Mouse (Mus musculus): ENCODE measurements around the gene Ccn2. TPM values are rescaled to one million over a fixed set of nuclear protein-coding genes. Genes with fewer than 3 reads are reported as not detected.

Gene Ccn2
- 21.3 and 29.5 TPM in 2 replicates for polyA plus RNA-seq (2014; fragmentation: Nextera tagmentation; extraction: Ambion mirVana)

DNA sequence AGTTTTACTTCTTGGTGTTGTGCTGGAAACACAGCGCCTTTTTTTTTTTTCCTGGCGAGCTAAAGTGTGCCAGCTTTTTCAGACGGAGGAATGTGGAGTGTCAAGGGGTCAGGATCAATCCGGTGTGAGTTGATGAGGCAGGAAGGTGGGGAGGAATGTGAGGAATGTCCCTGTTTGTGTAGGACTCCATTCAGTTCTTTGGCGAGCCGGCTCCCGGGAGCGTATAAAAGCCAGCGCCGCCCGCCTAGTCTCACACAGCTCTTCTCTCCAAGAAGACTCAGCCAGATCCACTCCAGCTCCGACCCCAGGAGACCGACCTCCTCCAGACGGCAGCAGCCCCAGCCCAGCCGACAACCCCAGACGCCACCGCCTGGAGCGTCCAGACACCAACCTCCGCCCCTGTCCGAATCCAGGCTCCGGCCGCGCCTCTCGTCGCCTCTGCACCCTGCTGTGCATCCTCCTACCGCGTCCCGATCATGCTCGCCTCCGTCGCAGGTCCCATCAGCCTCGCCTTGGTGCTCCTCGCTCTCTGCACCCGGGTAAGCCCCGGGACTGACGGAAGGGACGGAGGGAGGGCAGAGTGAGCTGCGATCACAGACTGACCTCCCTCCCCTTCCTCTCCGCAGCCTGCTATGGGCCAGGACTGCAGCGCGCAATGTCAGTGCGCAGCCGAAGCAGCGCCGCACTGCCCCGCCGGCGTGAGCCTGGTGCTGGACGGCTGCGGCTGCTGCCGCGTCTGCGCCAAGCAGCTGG is at the start of gene Ccn2:
Ccn2 (plus strand) TSS at position 193 of the 753 bp plus-strand sequence.
- H3K4me1 ChIP-seq (ENCODE audit: control insufficient read depth in 2 of 2, insufficient read depth in 2 of 2, low read length in 2 of 2), result peaks cover 13 to 32% of the 10 kb centered on the region in 2 experiments

DNA sequence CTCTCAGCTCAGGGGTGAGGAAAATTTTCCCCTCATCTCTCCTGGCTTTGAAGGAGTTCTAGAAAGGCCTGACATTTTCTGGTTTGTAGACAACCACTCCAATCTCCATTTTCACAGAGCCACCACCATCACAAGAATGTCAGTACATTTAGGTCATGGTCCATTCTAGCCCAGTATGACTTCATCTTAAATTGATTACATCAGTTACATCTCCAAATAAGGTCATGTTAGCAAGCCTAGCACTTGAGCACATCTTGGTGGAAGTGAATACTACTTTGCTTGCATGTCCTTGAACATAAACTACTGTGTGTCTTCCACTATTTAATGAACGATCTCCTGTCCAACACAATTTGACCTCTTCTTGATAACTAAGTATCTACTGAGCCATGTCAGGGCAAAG is 42.4 kb upstream of the Ccn2 start:
- no peak for ATAC-seq (ENCODE audit: insufficient number of reproducible peaks, insufficient read depth, low FRiP score, low read depth)
- Histone ChIP-seq H3K9me3 (ENCODE audit: control insufficient read depth, low read length) (no peaks in the 10 kb centered on the region), H3K27me3 (ENCODE audit: control insufficient read depth, insufficient read depth, low read length) (no peaks in the 10 kb centered on the region), H3K4me3 (ENCODE audit: control insufficient read depth in 1 of 2, insufficient read depth in 1 of 2, low read depth in 1 of 2, low read length in 2 of 2) (no peak overlapping the region), H3K27ac (replicated peaks in 1 of 2; ENCODE audit: control insufficient read depth in 1 of 2, insufficient read depth in 1 of 2, low read depth in 2 of 2, low read length in 2 of 2) (no peak overlapping the region; a peak in 1 of 4 replicates), H3K36me3 (ENCODE audit: control insufficient read depth, insufficient read depth, low read length) (no peaks in the 10 kb centered on the region), H3K9ac (ENCODE audit: low read length) (no peak overlapping the region), H3K4me1 (ENCODE audit: control insufficient read depth in 2 of 2, insufficient read depth in 2 of 2, low read length in 2 of 2) (peaks cover 0 to 4% of the 10 kb centered on the region in 2 experiments; a peak in 2 of 4 replicates), H3K4me2 (ENCODE audit: low read length) (no peak overlapping the region)
- WGBS, result 42% methylated on average over 1 of the region's 1 CpGs

More for the DNA sequence above, at the start of gene Ccn2:
- Histone ChIP-seq H3K9me3 (ENCODE audit: control insufficient read depth, low read length) (no peaks in the 10 kb centered on the region), H3K27me3 (ENCODE audit: control insufficient read depth, insufficient read depth, low read length) (no peaks in the 10 kb centered on the region), H3K4me2 (ENCODE audit: low read length) (peak within 1 kb of the TSS; percentile 84), H3K36me3 (ENCODE audit: control insufficient read depth, insufficient read depth, low read length) (peaks cover 19% of the 10 kb centered on the region), H3K4me3 (ENCODE audit: control insufficient read depth in 1 of 2, insufficient read depth in 1 of 2, low read depth in 1 of 2, low read length in 2 of 2) (peak within 1 kb of the TSS; percentile 64 to 65), H3K27ac (replicated peaks in 1 of 2; ENCODE audit: control insufficient read depth in 1 of 2, insufficient read depth in 1 of 2, low read depth in 2 of 2, low read length in 2 of 2) (peak within 1 kb of the TSS; percentile 84 to 97), H3K9ac (ENCODE audit: low read length) (peak within 1 kb of the TSS; percentile 89)
- peak; percentile 80 for ATAC-seq (ENCODE audit: insufficient number of reproducible peaks, insufficient read depth, low FRiP score, low read depth)
- under 1% methylated on average over 53 of the region's 53 CpGs for WGBS

DNA sequence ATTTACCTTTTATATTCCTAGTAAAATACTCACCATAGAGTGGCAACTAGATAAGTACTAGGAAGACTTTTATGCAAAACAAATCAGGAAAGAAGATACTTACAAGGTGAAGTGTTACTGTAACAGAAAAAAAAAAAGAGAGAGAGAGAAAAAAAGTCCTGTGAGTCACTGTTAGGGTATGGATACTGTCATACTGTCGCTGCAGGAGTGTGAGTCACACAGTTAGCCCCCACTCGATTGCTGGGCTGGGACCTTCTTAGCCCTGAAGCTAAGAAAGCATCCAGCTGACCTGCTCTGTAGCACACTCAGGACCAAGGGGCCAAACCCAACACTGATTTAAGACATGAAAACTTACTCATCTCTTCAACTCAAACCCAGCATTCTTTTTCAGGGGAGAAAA is 41.2 kb upstream of the Ccn2 start:
- H3K27me3 ChIP-seq (ENCODE audit: control insufficient read depth, insufficient read depth, low read length), result no peaks in the 10 kb centered on the region
- 10% methylated on average over 2 of the region's 2 CpGs for WGBS
- H3K9ac ChIP-seq (ENCODE audit: low read length), result no peak overlapping the region
- no peak overlapping the region for H3K27ac ChIP-seq (replicated peaks in 1 of 2; ENCODE audit: control insufficient read depth in 1 of 2, insufficient read depth in 1 of 2, low read depth in 2 of 2, low read length in 2 of 2)
- no peak overlapping the region for H3K4me3 ChIP-seq (ENCODE audit: control insufficient read depth in 1 of 2, insufficient read depth in 1 of 2, low read depth in 1 of 2, low read length in 2 of 2)
- no peaks in the 10 kb centered on the region for H3K9me3 ChIP-seq (ENCODE audit: control insufficient read depth, low read length)
- ATAC-seq (ENCODE audit: insufficient number of reproducible peaks, insufficient read depth, low FRiP score, low read depth), result no peak
- H3K4me1 ChIP-seq (ENCODE audit: control insufficient read depth in 2 of 2, insufficient read depth in 2 of 2, low read length in 2 of 2), result peaks cover 0 to 4% of the 10 kb centered on the region in 2 experiments; a peak in 2 of 4 replicates
- H3K4me2 ChIP-seq (ENCODE audit: low read length), result no peak overlapping the region
- no peaks in the 10 kb centered on the region for H3K36me3 ChIP-seq (ENCODE audit: control insufficient read depth, insufficient read depth, low read length)

DNA sequence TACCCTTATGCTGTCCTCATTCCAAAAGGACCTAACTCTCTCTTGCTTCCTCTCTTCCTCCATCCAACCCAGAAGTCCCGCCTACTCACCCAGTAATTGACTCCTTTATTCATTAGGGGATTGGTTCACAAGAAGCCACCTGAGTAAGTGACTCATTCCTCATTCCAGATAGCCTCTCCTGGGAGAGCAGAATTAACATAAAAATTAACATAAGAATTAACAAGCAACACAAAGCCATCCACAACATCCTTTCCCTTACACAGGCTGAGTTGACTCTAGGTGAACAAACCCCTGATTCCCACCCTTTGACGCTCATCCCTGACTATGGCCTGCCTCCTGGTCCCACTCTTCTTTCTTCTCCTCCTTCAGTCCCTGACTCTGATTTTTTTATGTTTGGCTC is 36.9 kb upstream of the Ccn2 start:
- H3K9ac ChIP-seq (ENCODE audit: low read length), result no peak overlapping the region
- H3K9me3 ChIP-seq (ENCODE audit: control insufficient read depth, low read length), result no peaks in the 10 kb centered on the region
- no peaks in the 10 kb centered on the region for H3K27me3 ChIP-seq (ENCODE audit: control insufficient read depth, insufficient read depth, low read length)
- no peaks in the 10 kb centered on the region for H3K36me3 ChIP-seq (ENCODE audit: control insufficient read depth, insufficient read depth, low read length)
- no peak overlapping the region for H3K27ac ChIP-seq (replicated peaks in 1 of 2; ENCODE audit: control insufficient read depth in 1 of 2, insufficient read depth in 1 of 2, low read depth in 2 of 2, low read length in 2 of 2)
- WGBS, result 83% methylated on average over 2 of the region's 2 CpGs
- peaks cover 4 to 9% of the 10 kb centered on the region in 2 experiments; a peak in 3 of 4 replicates for H3K4me1 ChIP-seq (ENCODE audit: control insufficient read depth in 2 of 2, insufficient read depth in 2 of 2, low read length in 2 of 2)
- no peak for ATAC-seq (ENCODE audit: insufficient number of reproducible peaks, insufficient read depth, low FRiP score, low read depth)
- no peak overlapping the region for H3K4me3 ChIP-seq (ENCODE audit: control insufficient read depth in 1 of 2, insufficient read depth in 1 of 2, low read depth in 1 of 2, low read length in 2 of 2)
- no peak overlapping the region for H3K4me2 ChIP-seq (ENCODE audit: low read length)

DNA sequence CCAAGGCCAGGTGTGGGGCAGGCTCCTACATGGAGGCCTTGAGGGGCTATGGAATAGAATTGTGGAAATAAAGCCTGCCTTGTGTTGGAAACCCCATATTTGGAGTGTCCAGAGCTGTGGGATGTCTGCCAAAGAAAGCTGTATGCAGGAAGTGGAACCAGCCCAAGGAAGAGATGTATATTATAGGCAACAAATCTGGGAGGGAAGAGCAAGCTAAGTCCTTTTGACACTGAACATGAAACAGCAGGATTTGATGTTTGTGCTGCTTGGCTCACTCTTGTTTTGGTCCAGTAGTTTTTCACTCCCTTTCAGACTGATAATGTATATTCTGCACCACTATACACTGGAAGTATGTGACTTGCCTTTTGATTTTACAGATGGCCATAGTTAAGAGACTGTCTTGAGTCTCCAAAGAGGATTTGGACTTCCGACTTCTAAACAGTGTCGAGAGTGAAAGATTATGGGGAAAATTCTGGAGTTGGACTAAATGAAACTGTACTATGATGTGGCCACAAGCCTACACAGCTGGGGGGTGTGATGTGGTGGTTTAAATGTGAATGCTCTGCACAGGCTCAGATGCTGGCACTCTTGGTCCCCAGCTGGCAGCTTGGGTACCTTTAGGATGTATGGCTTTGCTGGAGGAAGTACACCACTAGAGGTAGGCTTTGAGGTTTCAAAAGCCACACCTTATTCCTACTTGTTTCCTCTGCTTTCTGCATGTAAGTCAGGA is 25.4 kb upstream of the Ccn2 start:
- Histone ChIP-seq H3K4me1 (ENCODE audit: control insufficient read depth in 2 of 2, insufficient read depth in 2 of 2, low read length in 2 of 2) (peaks cover 8 to 10% of the 10 kb centered on the region in 2 experiments; a peak in 3 of 4 replicates), H3K4me2 (ENCODE audit: low read length) (no peak overlapping the region), H3K27me3 (ENCODE audit: control insufficient read depth, insufficient read depth, low read length) (no peaks in the 10 kb centered on the region), H3K4me3 (ENCODE audit: control insufficient read depth in 1 of 2, insufficient read depth in 1 of 2, low read depth in 1 of 2, low read length in 2 of 2) (no peak overlapping the region), H3K36me3 (ENCODE audit: control insufficient read depth, insufficient read depth, low read length) (no peaks in the 10 kb centered on the region), H3K9me3 (ENCODE audit: control insufficient read depth, low read length) (no peaks in the 10 kb centered on the region), H3K27ac (replicated peaks in 1 of 2; ENCODE audit: control insufficient read depth in 1 of 2, insufficient read depth in 1 of 2, low read depth in 2 of 2, low read length in 2 of 2) (peak overlapping the region in 1 of 2 experiments; percentile 38; a peak in 1 of 4 replicates), H3K9ac (ENCODE audit: low read length) (no peak overlapping the region)
- ATAC-seq (ENCODE audit: insufficient number of reproducible peaks, insufficient read depth, low FRiP score, low read depth), result no peak
- 79% methylated on average over 2 of the region's 2 CpGs for WGBS

DNA sequence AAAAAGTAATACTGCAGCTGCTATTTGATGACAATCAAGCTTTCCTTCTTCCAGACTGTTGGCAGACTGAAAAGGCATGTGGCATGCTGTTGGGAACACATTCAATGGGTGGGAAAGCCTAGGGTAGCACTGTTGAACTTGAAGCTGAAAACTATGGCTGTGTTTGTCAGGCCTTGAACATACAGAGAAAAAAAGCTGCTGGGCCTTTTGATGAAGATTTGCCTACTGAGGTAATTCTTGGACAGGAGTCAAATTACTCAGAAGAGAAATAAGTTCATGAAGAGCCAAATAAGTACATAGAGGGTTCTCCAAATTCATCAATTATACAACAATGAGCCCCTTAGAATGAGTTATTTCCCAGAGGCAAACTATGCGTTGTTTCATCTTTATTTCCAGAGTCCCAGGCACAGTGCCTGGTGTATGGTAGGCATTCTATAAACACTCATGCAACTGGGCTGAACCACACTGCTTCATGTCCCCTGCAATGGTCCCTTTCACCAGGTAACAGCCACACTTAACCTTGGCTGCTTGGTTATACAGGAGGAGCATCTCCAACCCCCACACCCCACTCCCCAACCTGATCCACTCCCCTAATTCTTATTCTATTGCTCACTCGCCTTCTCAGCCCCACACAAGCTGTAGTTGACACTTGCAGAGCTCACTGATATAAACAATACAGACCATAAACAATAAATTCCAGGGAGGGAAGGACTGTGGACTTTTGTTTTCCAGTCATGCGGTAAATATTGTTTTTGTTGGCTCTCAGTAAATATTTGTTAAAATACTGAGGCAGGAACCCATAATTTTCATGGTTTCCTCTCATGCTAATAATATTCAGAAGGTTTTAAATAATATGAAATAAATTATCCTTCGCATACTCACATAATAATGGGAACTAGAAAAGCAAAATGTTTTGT is 22.9 kb upstream of the Ccn2 start:
- WGBS, result 84% methylated on average over 4 of the region's 4 CpGs

DNA sequence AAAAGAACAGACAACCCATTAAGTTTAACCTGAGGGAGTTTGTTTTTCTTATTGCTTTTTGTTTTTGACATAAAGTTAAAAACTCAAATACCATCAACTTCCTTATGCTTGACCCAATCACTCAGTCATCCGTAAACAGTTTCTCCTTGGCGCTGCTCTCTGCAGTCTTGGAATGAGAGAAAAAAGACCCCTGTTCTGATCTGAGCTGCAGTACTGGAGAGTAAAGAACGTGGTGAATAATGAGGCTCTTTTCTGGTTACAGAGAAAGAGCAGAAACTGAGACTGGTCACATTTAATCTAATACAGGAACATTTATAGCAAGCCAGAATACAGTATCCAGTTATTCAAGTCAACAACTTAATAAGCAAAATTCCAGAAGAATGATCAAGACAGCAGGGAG is 21.8 kb upstream of the Ccn2 start:
- no peaks in the 10 kb centered on the region for H3K36me3 ChIP-seq (ENCODE audit: control insufficient read depth, insufficient read depth, low read length)
- peaks cover 8 to 10% of the 10 kb centered on the region in 2 experiments; a peak in 3 of 4 replicates for H3K4me1 ChIP-seq (ENCODE audit: control insufficient read depth in 2 of 2, insufficient read depth in 2 of 2, low read length in 2 of 2)
- H3K4me3 ChIP-seq (ENCODE audit: control insufficient read depth in 1 of 2, insufficient read depth in 1 of 2, low read depth in 1 of 2, low read length in 2 of 2), result no peak overlapping the region
- no peak overlapping the region for H3K9ac ChIP-seq (ENCODE audit: low read length)
- H3K27ac ChIP-seq (replicated peaks in 1 of 2; ENCODE audit: control insufficient read depth in 1 of 2, insufficient read depth in 1 of 2, low read depth in 2 of 2, low read length in 2 of 2), result no peak overlapping the region
- no peak overlapping the region for H3K4me2 ChIP-seq (ENCODE audit: low read length)
- no peaks in the 10 kb centered on the region for H3K27me3 ChIP-seq (ENCODE audit: control insufficient read depth, insufficient read depth, low read length)
- WGBS, result 75% methylated on average over 3 of the region's 3 CpGs
- no peak for ATAC-seq (ENCODE audit: insufficient number of reproducible peaks, insufficient read depth, low FRiP score, low read depth)
- H3K9me3 ChIP-seq (ENCODE audit: control insufficient read depth, low read length), result no peaks in the 10 kb centered on the region

More for the DNA sequence above, 22.9 kb upstream of the Ccn2 start:
- Histone ChIP-seq H3K27ac (replicated peaks in 1 of 2; ENCODE audit: control insufficient read depth in 1 of 2, insufficient read depth in 1 of 2, low read depth in 2 of 2, low read length in 2 of 2) (no peak overlapping the region), H3K4me2 (ENCODE audit: low read length) (no peak overlapping the region), H3K9ac (ENCODE audit: low read length) (no peak overlapping the region), H3K36me3 (ENCODE audit: control insufficient read depth, insufficient read depth, low read length) (no peaks in the 10 kb centered on the region), H3K4me1 (ENCODE audit: control insufficient read depth in 2 of 2, insufficient read depth in 2 of 2, low read length in 2 of 2) (peaks cover 8 to 10% of the 10 kb centered on the region in 2 experiments; a peak in 3 of 4 replicates), H3K9me3 (ENCODE audit: control insufficient read depth, low read length) (no peaks in the 10 kb centered on the region), H3K27me3 (ENCODE audit: control insufficient read depth, insufficient read depth, low read length) (no peaks in the 10 kb centered on the region), H3K4me3 (ENCODE audit: control insufficient read depth in 1 of 2, insufficient read depth in 1 of 2, low read depth in 1 of 2, low read length in 2 of 2) (no peak overlapping the region)
- no peak for ATAC-seq (ENCODE audit: insufficient number of reproducible peaks, insufficient read depth, low FRiP score, low read depth)
